Mouse (Mus musculus) stomach, postnatal 0 days (tissue): ENCODE results near the gene Ripply2.

Experiments
- CTCF ChIP-seq: IDR thresholded peaks from 2 replicates; pipeline ENCODE4 v1.5.1; 2016; ENCODE audit warnings: antibody characterized with exemption, low read depth, mild to moderate bottlenecking, moderate library complexity
- EP300 ChIP-seq: optimal IDR thresholded peaks from 2 replicates; pipeline ENCODE3; 2016; ENCODE audit warnings: antibody characterized with exemption

GRCm38 (mm10) chr9:86976896-86977295 lies 38.4 kb upstream of the Ripply2 start:
- no peak for TF ChIP-seq EP300
- TF ChIP-seq CTCF, result no peak
